Mouse (Mus musculus) olfactory bulb, adult 2 months (tissue): ENCODE measurements around the gene Heg1. TPM values are rescaled to one million over a fixed set of nuclear protein-coding genes. Genes with fewer than 3 reads are reported as not detected.

Experiments
- H3K27ac ChIP-seq: fragments of 200-500 bp; 2 replicates; pipeline ENCODE4 v1.5.1; 2012; ENCODE audit warnings: low read depth, low read length; ENCODE audit not compliant: insufficient read depth
- H3K4me1 ChIP-seq: fragments of 200-500 bp; 2 replicates; pipeline ENCODE4 v1.6.1; 2012; ENCODE audit warnings: low read length; ENCODE audit not compliant: control insufficient read depth, insufficient read depth
- H3K4me3 ChIP-seq: fragments of 200-500 bp; 2 replicates; pipeline ENCODE4 v1.5.1; 2012; ENCODE audit warnings: mild to moderate bottlenecking, low read depth, low read length, moderate library complexity; ENCODE audit not compliant: insufficient read depth
- CTCF ChIP-seq: fragments of 200-500 bp; IDR thresholded peaks from 2 replicates; pipeline ENCODE4 v1.5.1; 2012; ENCODE audit warnings: low read depth, mild to moderate bottlenecking, low read length, moderate library complexity; ENCODE audit not compliant: insufficient read depth
- POLR2A ChIP-seq: fragments of 200-500 bp; IDR thresholded peaks from 2 replicates; pipeline ENCODE4 v1.6.1; 2012; ENCODE audit warnings: mild to moderate bottlenecking, low read depth, low read length, moderate library complexity; ENCODE audit not compliant: insufficient read depth
- WGBS: fragments of 180-500 bp; shearing (Covaris S2); methylation state at CpG from one replicate; pipeline ENCODE4 v1.1.7; 2018; 5-methylcytosine and 5-hydroxymethylcytosine counted together
- polyA plus RNA-seq: library from polyadenylated mRNA; stranded (reverse); fragments of >200 nt; gene quantifications from 2 replicates; pipeline ENCODE4 v1.2.4, GENCODE M21; 2012; ENCODE audit warnings: low replicate concordance; ENCODE audit not compliant: missing spikeins, insufficient read depth, insufficient read length

Gene Heg1
- polyA plus RNA-seq, 1 experiment: not detected

GRCm38 (mm10) chr16:33673530-33674109, 10.6 kb upstream of the Heg1 start:
- no peak overlapping the region for H3K4me3 ChIP-seq
- no peak overlapping the region for H3K27ac ChIP-seq
- WGBS: 66% methylated on average over 14 of the region's 14 CpGs
- no peak for TF ChIP-seq POLR2A
- TF ChIP-seq CTCF: no peak
- H3K4me1 ChIP-seq: peaks cover 5% of the 10 kb centered on the region; the same call in 1 of the 2 replicates

- Histone ChIP-seq H3K27ac (no peak overlapping the region), H3K4me3 (no peak overlapping the region), H3K4me1 (peaks cover 4% of the 10 kb centered on the region; the same call in 1 of the 2 replicates)
- TF ChIP-seq CTCF (no peak), POLR2A (no peak)
- 92% methylated on average over 10 of the region's 10 CpGs for WGBS
These were observed 8.9 kb upstream of the Heg1 start for GRCm38 (mm10) chr16:33675151-33675847.

DNA sequence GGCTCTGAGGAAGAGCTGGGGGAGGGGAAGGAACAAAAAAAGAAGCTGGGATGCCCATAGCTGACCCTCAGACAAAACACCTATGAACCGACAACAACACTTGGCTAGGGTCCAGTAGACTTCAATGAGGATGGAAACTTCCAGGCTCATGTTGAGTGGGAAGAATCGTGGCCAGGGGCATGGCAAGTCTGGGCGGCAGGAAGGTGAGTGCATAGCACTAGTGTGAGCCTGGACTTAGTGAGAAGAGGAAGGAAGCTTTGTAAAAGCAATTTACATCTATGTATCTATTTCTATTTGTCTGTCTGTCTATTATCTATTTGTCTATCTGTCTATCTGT, 8.4 kb upstream of the Heg1 start:
- H3K27ac ChIP-seq: no peak overlapping the region
- 80% methylated on average over 3 of the region's 3 CpGs for WGBS
- H3K4me3 ChIP-seq: no peak overlapping the region
- no peak for TF ChIP-seq CTCF
- TF ChIP-seq POLR2A: no peak
- no peaks in the 10 kb centered on the region for H3K4me1 ChIP-seq

DNA sequence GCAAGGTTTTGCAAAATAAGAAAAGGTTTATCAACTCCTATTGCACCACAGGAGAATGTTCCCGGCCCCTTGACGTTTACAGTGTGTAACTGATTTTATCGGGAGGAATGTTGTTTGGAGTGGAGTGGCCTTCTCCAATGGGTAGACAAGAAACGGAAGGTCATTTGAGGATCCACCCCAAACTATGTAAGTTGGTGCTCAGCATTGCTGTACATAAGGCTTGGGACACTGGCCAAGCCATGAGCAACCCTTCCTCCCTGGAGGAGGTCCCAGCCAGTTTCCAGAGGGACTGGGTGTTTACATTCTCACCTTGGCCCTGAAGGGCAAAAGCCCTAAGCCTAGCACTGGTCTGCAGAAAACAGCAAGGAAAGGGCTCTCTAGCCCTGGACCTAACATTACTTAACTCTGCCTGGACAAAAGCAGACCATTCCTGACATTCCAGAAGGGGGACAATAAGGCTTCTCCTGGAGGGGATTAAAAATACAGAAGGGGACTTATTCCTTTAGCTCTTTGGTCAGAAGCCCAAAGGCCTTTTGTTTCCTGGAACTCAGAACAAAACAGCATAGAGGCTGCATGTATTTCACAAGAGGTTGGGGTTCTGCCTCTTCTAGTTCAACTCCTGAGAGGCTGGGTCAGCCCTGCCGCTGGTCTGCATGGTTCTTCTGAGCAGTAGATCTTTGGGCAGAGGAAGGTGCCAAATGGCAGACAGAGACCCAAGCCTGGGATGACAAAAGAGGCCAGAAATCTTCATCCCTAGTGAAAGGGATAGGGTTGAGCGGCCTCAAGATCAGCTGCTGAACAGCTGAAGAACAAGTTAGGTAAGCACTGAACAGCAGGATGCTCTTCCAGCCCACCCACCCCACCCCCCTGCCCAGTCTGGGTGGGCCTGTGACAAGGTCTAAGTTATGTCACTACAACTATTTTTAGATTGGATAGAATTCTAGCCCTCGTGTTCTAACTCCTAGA, 7.5 kb upstream of the Heg1 start:
- 81% methylated on average over 7 of the region's 7 CpGs for WGBS
- H3K4me1 ChIP-seq: no peaks in the 10 kb centered on the region
- H3K27ac ChIP-seq: no peak overlapping the region
- no peak for TF ChIP-seq POLR2A
- TF ChIP-seq CTCF: no peak
- no peak overlapping the region for H3K4me3 ChIP-seq

GRCm38 (mm10) chr16:33677313-33677690, 6.9 kb upstream of the Heg1 start:
- Histone ChIP-seq H3K4me3 (no peak overlapping the region), H3K27ac (no peak overlapping the region), H3K4me1 (no peaks in the 10 kb centered on the region)
- no peak for TF ChIP-seq POLR2A
- TF ChIP-seq CTCF: no peak
- WGBS: 90% methylated on average over 7 of the region's 7 CpGs

- Histone ChIP-seq H3K4me3 (no peak overlapping the region), H3K27ac (no peak overlapping the region), H3K4me1 (no peaks in the 10 kb centered on the region)
- 87% methylated on average over 5 of the region's 5 CpGs for WGBS
- TF ChIP-seq CTCF (no peak), POLR2A (no peak)
These were observed 6.3 kb upstream of the Heg1 start for GRCm38 (mm10) chr16:33677901-33678300.

GRCm38 (mm10) chr16:33680271-33680670, 3.9 kb upstream of the Heg1 start:
- TF ChIP-seq CTCF (no peak), POLR2A (no peak)
- 91% methylated on average over 7 of the region's 7 CpGs for WGBS
- H3K27ac ChIP-seq: no peak overlapping the region
- no peaks in the 10 kb centered on the region for H3K4me1 ChIP-seq
- H3K4me3 ChIP-seq: no peak overlapping the region

- Histone ChIP-seq H3K4me1 (no peaks in the 10 kb centered on the region), H3K4me3 (no peak overlapping the region), H3K27ac (no peak overlapping the region)
- TF ChIP-seq CTCF (no peak), POLR2A (no peak)
- 70% methylated on average over 10 of the region's 10 CpGs for WGBS
These were observed 3.4 kb upstream of the Heg1 start for GRCm38 (mm10) chr16:33680816-33681215.

GRCm38 (mm10) chr16:33681661-33682060, 2.5 kb upstream of the Heg1 start:
- Histone ChIP-seq H3K4me3 (no peak overlapping the region), H3K4me1 (no peaks in the 10 kb centered on the region), H3K27ac (no peak overlapping the region)
- no peak for TF ChIP-seq POLR2A
- no peak for TF ChIP-seq CTCF

DNA sequence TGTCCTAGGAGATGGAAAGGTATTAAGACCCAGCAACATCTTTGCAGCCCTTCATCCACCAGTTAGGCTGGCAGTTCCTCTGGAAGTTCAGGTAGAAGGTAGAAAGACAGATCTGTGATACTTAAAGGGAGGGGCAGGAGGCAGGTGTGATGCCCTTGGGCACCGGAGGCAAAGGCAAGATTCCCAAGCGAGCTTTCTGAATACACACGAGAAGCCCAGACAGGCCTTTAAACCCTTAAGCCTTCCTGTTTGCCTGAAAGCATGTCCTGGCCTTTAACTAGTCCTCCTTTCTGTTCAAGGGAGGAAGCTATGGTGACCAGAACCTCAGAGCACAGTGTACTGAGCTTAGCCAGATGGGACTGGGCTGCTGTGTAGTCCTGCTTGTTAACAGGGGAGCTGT, 1.5 kb upstream of the Heg1 start:
- H3K27ac ChIP-seq: no peak overlapping the region
- H3K4me3 ChIP-seq: no peak overlapping the region
- H3K4me1 ChIP-seq: peaks cover 2% of the 10 kb centered on the region; the same call in 1 of the 2 replicates
- WGBS: 94% methylated on average over 3 of the region's 3 CpGs
- TF ChIP-seq POLR2A (no peak), CTCF (no peak)
